22 mouse cellular contexts compared by ENCODE assay signal in genomic region chr5:146806004-146806430, GRCm38 (mm10). TPM values are rescaled to one million over a fixed set of nuclear protein-coding genes. Genes with fewer than 3 reads are reported as not detected.
DNase-seq lines count a peak whose midpoint lies in the region; ATAC-seq and TF ChIP-seq lines count a peak whose summit lies in the region.
"Had no signal": no experiment of that assay in that cellular context is flagged by ENCODE, and none has a peak within 500 bp of the region (broad histone marks: within the 10 kb centered on the region; RNA-seq: fewer than 3 reads in every experiment).

No protein-coding gene starts in this region.

- DNase-seq in layer of hippocampus, adult 9-11 months: peak; percentile 70
- no peak for DNase-seq in layer of hippocampus, adult 8-10 months (ENCODE audit: low spot score in 2 of 2)
- DNase-seq in stomach, postnatal 0 days (ENCODE audit: low spot score): no peak
- no peak for DNase-seq in cerebellum, adult 18-20 months
- DNase-seq in hindbrain, embryonic 14.5 days (ENCODE audit: low spot score): no peak
- DNase-seq: B cell, adult 2 months; cerebellum, adult 9-11 months; forebrain, postnatal 0 days; heart, postnatal 14 days; kidney, postnatal 36 days; lung, embryonic 14.5 days; right cerebral cortex, postnatal 25 days had no signal

- H3K79me2 ChIP-seq in macrophage (ENCODE audit: inconsistent target): no peaks in the 10 kb centered on the region

- H3K4me1 ChIP-seq in stomach, embryonic 16.5 days (ENCODE audit: control insufficient read depth, insufficient read depth, low read length): no peaks in the 10 kb centered on the region
- no peaks in the 10 kb centered on the region for H3K4me1 ChIP-seq in stomach, postnatal 0 days (replicated peaks; ENCODE audit: control insufficient read depth, insufficient read depth)
- H3K4me1 ChIP-seq in hindbrain, embryonic 14.5 days (replicated peaks; ENCODE audit: control insufficient read depth, insufficient read depth, low read length): no peaks in the 10 kb centered on the region
- H3K4me1 ChIP-seq: embryonic facial prominence, embryonic 15.5 days; hindbrain, embryonic 15.5 days; limb, embryonic 13.5 days; midbrain, embryonic 13.5 days; neural tube, embryonic 15.5 days had no signal

- no peak for ATAC-seq in stomach, embryonic 16.5 days (ENCODE audit: insufficient read depth, low FRiP score)
- no peak for ATAC-seq in stomach, postnatal 0 days (ENCODE audit: low FRiP score, low TSS enrichment)
- no peak for ATAC-seq in hindbrain, embryonic 14.5 days (ENCODE audit: low FRiP score)
- ATAC-seq: forebrain, postnatal 0 days; intestine, embryonic 16.5 days; midbrain, embryonic 13.5 days had no signal

- H3K9ac ChIP-seq in stomach, embryonic 16.5 days (ENCODE audit: low read length): peak overlapping the region; percentile 24; the same call in 1 of the 2 replicates
- no peak overlapping the region; the same call in 1 of the 2 replicates for H3K9ac ChIP-seq in stomach, postnatal 0 days (ENCODE audit: low read length)
- no peak overlapping the region for H3K9ac ChIP-seq in hindbrain, embryonic 14.5 days
- H3K9ac ChIP-seq: embryonic facial prominence, embryonic 15.5 days; forebrain, postnatal 0 days; hindbrain, embryonic 15.5 days; limb, embryonic 13.5 days; lung, embryonic 14.5 days; midbrain, embryonic 13.5 days; neural tube, embryonic 15.5 days had no signal

- TF ChIP-seq EP300 in stomach, postnatal 0 days (optimal IDR thresholded peaks at IDR 0.05): no peak

- no peaks in the 10 kb centered on the region for H3K9me3 ChIP-seq in stomach, embryonic 16.5 days (replicated peaks; ENCODE audit: control insufficient read depth, low read length)
- no peaks in the 10 kb centered on the region for H3K9me3 ChIP-seq in stomach, postnatal 0 days (ENCODE audit: control insufficient read depth, low read length)
- peaks cover 10% of the 10 kb centered on the region for H3K9me3 ChIP-seq in hindbrain, embryonic 14.5 days (ENCODE audit: control insufficient read depth, low read length)
- H3K9me3 ChIP-seq: hindbrain, embryonic 15.5 days had no signal

- H3K27me3 ChIP-seq in stomach, embryonic 16.5 days (ENCODE audit: control insufficient read depth, insufficient read depth, low read length): no peaks in the 10 kb centered on the region
- H3K27me3 ChIP-seq in stomach, postnatal 0 days (ENCODE audit: control insufficient read depth, insufficient read depth, low read length): no peaks in the 10 kb centered on the region
- no peaks in the 10 kb centered on the region for H3K27me3 ChIP-seq in hindbrain, embryonic 14.5 days (ENCODE audit: control insufficient read depth, insufficient read depth, low read length)
- H3K27me3 ChIP-seq: embryonic facial prominence, embryonic 15.5 days; hindbrain, embryonic 15.5 days; limb, embryonic 13.5 days; midbrain, embryonic 13.5 days; neural tube, embryonic 15.5 days had no signal

- WGBS in stomach, embryonic 16.5 days: 63% methylated on average over 8 of the region's 8 CpGs
- WGBS in stomach, postnatal 0 days: 72% methylated on average over 8 of the region's 8 CpGs
- 4% methylated on average over 8 of the region's 8 CpGs for WGBS in macrophage (ENCODE audit: missing documents)
- 78% methylated on average over 8 of the region's 8 CpGs for WGBS in hindbrain, embryonic 14.5 days

- no peak for TF ChIP-seq CTCF in stomach, postnatal 0 days (IDR thresholded peaks at IDR 0.05; ENCODE audit: low read depth)

- no peaks in the 10 kb centered on the region for H3K36me3 ChIP-seq in stomach, embryonic 16.5 days (ENCODE audit: control insufficient read depth, insufficient read depth, low read length)
- no peaks in the 10 kb centered on the region for H3K36me3 ChIP-seq in stomach, postnatal 0 days (ENCODE audit: control insufficient read depth, insufficient read depth, low read length)
- H3K36me3 ChIP-seq in macrophage (ENCODE audit: inconsistent target): no peaks in the 10 kb centered on the region
- H3K36me3 ChIP-seq in hindbrain, embryonic 14.5 days (replicated peaks; ENCODE audit: control insufficient read depth, insufficient read depth): no peaks in the 10 kb centered on the region
- H3K36me3 ChIP-seq: embryonic facial prominence, embryonic 15.5 days; hindbrain, embryonic 15.5 days; limb, embryonic 13.5 days; midbrain, embryonic 13.5 days; neural tube, embryonic 15.5 days had no signal

- no peak overlapping the region for H3K4me3 ChIP-seq in stomach, embryonic 16.5 days (replicated peaks; ENCODE audit: low read length)
- no peak overlapping the region for H3K4me3 ChIP-seq in stomach, postnatal 0 days (ENCODE audit: low read depth, low read length)
- H3K4me3 ChIP-seq in macrophage (ENCODE audit: inconsistent target): peak overlapping the region; percentile 20; the same call in 1 of the 2 replicates
- H3K4me3 ChIP-seq in hindbrain, embryonic 14.5 days (replicated peaks; ENCODE audit: low read length): no peak overlapping the region
- H3K4me3 ChIP-seq: embryonic facial prominence, embryonic 15.5 days; hindbrain, embryonic 15.5 days; limb, embryonic 13.5 days; midbrain, embryonic 13.5 days; myocyte; neural tube, embryonic 15.5 days had no signal

- H3K4me2 ChIP-seq in stomach, embryonic 16.5 days (ENCODE audit: low read depth, low read length): no peak overlapping the region
- H3K4me2 ChIP-seq in stomach, postnatal 0 days (replicated peaks; ENCODE audit: low read depth): no peak overlapping the region
- H3K4me2 ChIP-seq in hindbrain, embryonic 14.5 days (replicated peaks): no peak overlapping the region
- H3K4me2 ChIP-seq: embryonic facial prominence, embryonic 15.5 days; heart, embryonic 11.5 days; hindbrain, embryonic 15.5 days; limb, embryonic 13.5 days; lung, embryonic 14.5 days; midbrain, embryonic 13.5 days; neural tube, embryonic 15.5 days had no signal

- H3K27ac ChIP-seq in stomach, embryonic 16.5 days (ENCODE audit: low read length): no peak overlapping the region
- H3K27ac ChIP-seq in stomach, postnatal 0 days (replicated peaks): no peak overlapping the region
- peak overlapping the region; percentile 78 for H3K27ac ChIP-seq in macrophage
- H3K27ac ChIP-seq in hindbrain, embryonic 14.5 days: no peak overlapping the region
- H3K27ac ChIP-seq: embryonic facial prominence, embryonic 15.5 days; hindbrain, embryonic 15.5 days; limb, embryonic 13.5 days; midbrain, embryonic 13.5 days; neural tube, embryonic 15.5 days had no signal

RNA-seq across cellular contexts. Expression of gene Usp12, which starts 11.2 kb away (rescaled TPM):
- total RNA-seq in layer of hippocampus, adult 8-10 months (2022): 10 to 100 TPM; 52.3 to 61.4 (median 57.4) TPM
- polyA plus RNA-seq in stomach, embryonic 16.5 days (2015; fragmentation: Nextera tagmentation; extraction: Ambion mirVana): 18.2 and 18.3 TPM in 2 replicates
- polyA plus RNA-seq in stomach, postnatal 0 days (2015; fragmentation: Nextera tagmentation; extraction: Ambion mirVana): 10.4 and 10.5 TPM in 2 replicates
- total RNA-seq in macrophage (2018; cell fraction: chromatin; rRNA removed): 100 to 1,000 TPM in 12 of 26 experiments, 10 to 100 TPM in 14; 37.3 to 274 (median 98.0) TPM
- total RNA-seq in macrophage (2018; cell fraction: cytosol; rRNA removed): 100 to 1,000 TPM in 1 of 26 experiments, 10 to 100 TPM in 25; 44.9 to 106 (median 60.7) TPM
- total RNA-seq in macrophage (2018; cell fraction: nucleus; rRNA removed): 100 to 1,000 TPM in 13 of 26 experiments, 10 to 100 TPM in 13; 47.1 to 310 (median 98.8) TPM
- polyA plus RNA-seq in macrophage (2018): 31.8 to 48.8 TPM (median 40.6 TPM) in 3 replicates
- 12.1 and 13.8 TPM in 2 replicates for polyA plus RNA-seq in hindbrain, embryonic 14.5 days (2014; fragmentation: Nextera tagmentation; extraction: Ambion mirVana)

RNA-seq across cellular contexts. Expression of gene Rpl21, which starts 26.7 kb away (rescaled TPM):
- 100 to 1,000 TPM; 157 to 258 (median 206) TPM for total RNA-seq in layer of hippocampus, adult 8-10 months (2022)
- 401 and 513 TPM in 2 replicates for polyA plus RNA-seq in stomach, embryonic 16.5 days (2015; fragmentation: Nextera tagmentation; extraction: Ambion mirVana)
- polyA plus RNA-seq in stomach, postnatal 0 days (2015; fragmentation: Nextera tagmentation; extraction: Ambion mirVana): 515 and 522 TPM in 2 replicates
- 100 to 1,000 TPM in 6 of 26 experiments, 10 to 100 TPM in 20; 59.0 to 135 (median 82.7) TPM for total RNA-seq in macrophage (2018; cell fraction: chromatin; rRNA removed)
- total RNA-seq in macrophage (2018; cell fraction: cytosol; rRNA removed): 100 to 1,000 TPM; 253 to 777 (median 381) TPM
- 100 to 1,000 TPM in 5 of 26 experiments, 10 to 100 TPM in 21; 57.0 to 124 (median 79.0) TPM for total RNA-seq in macrophage (2018; cell fraction: nucleus; rRNA removed)
- polyA plus RNA-seq in macrophage (2018): 497 to 698 TPM (median 498 TPM) in 3 replicates
- polyA plus RNA-seq in hindbrain, embryonic 14.5 days (2014; fragmentation: Nextera tagmentation; extraction: Ambion mirVana): 361 and 419 TPM in 2 replicates

RNA-seq across cellular contexts. Expression of gene Rasl11a, which starts 38.9 kb away (rescaled TPM):
- 10 to 100 TPM; 10.8 to 15.0 (median 11.9) TPM for total RNA-seq in layer of hippocampus, adult 8-10 months (2022)
- polyA plus RNA-seq in stomach, embryonic 16.5 days (2015; fragmentation: Nextera tagmentation; extraction: Ambion mirVana): 13.1 and 14.1 TPM in 2 replicates
- 13.7 and 13.8 TPM in 2 replicates for polyA plus RNA-seq in stomach, postnatal 0 days (2015; fragmentation: Nextera tagmentation; extraction: Ambion mirVana)
- total RNA-seq in macrophage (2018; cell fraction: chromatin; rRNA removed): not detected
- under 1 TPM in 5 of 26 experiments, not detected in 21; 0.10 to 0.32 (median 0.16) TPM for total RNA-seq in macrophage (2018; cell fraction: cytosol; rRNA removed)
- not detected for total RNA-seq in macrophage (2018; cell fraction: nucleus; rRNA removed)
- not detected in 3 replicates for polyA plus RNA-seq in macrophage (2018)
- polyA plus RNA-seq in hindbrain, embryonic 14.5 days (2014; fragmentation: Nextera tagmentation; extraction: Ambion mirVana): 7.6 and 8.0 TPM in 2 replicates
